Mouse (Mus musculus) lung, postnatal 10 days (tissue): Measurements from ENCODE around the gene Litaf.
"Not testable (repeated sequence)": the region's sequence is repeated elsewhere in the genome, so short reads cannot be mapped to it uniquely, and the experiment has no call there.

Experiments used
- DNase-seq: peaks from one replicate; pipeline ENCODE4 v3.0.0; 2021

The Litaf gene

DNA sequence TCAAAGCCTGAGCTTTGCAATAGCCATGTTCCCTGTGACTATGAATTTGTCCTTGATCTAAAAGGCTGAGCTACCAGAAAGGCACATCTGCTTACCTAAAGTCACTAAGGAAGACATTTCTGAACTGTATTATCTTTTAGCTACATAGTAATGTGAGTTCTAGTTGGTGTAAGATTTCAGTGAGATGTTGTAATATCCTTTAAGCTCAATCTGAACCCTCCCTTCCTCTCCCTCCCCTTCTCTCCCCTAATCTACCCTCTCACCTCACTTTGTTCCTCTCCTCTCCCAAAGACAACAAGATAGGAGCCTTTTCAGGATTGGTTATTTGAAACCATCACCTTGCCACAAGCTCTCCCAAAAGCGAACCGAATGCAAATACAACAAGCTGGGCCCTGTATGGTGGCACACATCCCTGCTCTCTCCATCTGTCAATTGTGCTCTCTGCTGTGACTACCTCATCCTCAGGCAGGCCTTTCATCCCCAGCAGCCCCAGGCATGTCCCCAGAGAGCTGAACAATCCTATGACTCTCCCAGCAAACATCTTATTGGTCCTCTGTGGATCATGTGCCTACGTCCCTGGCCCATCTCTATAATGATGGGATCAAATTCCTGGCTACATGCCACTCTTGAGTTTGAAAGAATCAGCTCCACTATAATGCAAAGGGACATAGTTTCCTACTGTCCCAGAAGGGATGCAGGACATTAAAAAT, 44.4 kb downstream of the Litaf start:
- DNase-seq: no peak

DNA sequence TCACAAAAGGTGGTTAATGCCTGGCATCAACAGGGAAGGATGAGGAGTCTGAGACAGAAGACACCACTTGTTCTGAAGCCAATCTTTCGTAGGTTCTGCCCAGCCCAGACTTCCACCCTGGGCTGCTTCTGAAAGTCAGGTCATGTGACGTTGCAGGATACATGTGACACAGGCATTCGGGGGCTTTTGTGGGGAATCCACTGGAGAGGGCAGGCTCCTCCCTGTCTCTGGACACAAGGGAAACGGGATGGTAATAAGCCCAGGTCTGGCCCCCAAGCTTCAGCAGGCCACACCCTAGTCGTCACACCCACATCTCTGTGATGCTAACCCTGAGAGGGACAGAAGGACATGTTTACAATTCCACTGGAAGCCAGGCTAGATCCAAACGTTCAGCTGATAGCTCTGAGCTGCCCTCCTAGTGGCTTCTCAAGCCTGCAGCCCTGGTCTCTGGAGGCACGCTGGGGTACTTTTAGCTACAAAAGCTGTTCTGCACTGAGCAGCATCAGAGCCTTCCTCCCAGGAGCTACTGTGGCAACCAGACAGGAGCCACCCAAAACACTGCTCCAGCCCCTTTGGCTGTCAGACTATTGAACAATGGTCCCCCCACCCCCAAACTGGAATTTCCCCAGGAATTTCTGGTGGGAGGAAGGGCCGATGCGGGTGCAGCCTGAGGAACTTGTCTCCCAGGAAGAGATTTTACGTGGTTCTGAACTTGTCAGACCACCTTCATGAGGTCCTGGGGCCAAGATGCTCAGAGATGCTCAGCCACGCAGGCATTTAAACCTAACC, 48.0 kb downstream of the Litaf start:
- DNase-seq: peak; percentile 50

DNA sequence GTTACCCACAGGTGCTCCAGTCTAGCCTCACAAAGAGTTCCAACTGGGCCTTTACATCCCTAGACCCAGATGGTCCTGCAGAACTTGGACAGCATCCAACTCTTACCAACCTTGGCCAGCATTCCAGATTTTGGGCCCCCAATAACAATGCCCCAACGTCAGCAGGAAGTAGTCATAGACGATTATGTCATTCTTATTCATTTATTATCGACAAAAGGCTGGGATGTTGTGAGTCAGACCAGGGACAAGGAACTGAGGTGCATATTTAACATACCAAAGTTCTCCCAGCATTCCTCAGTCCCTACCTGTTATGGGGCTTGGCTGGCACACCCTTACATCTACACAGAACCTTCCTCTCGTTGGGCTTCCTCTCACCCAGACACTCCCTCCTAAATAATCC, 49.6 kb downstream of the Litaf start:
- peak; percentile 45 for DNase-seq

DNA sequence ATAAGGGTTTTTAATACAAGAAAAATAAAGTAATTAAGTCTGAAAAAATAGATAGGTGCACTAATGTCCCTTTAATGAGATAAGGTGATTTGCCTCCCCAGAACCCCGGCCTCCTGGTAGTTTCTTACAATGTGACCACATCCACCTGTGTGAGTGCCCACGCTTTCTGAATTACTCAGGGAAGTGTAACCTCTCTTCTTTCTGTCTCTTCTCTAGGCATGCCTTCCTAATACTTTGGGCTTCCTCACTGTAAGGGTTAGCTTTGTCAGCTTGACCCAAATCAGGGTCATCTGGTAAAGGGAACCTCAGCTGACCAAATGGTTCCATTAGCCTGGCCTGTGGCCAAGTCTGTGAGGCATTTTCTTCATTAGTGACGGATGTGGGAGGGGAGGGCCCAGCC, 51.5 kb downstream of the Litaf start:
- no peak for DNase-seq

DNA sequence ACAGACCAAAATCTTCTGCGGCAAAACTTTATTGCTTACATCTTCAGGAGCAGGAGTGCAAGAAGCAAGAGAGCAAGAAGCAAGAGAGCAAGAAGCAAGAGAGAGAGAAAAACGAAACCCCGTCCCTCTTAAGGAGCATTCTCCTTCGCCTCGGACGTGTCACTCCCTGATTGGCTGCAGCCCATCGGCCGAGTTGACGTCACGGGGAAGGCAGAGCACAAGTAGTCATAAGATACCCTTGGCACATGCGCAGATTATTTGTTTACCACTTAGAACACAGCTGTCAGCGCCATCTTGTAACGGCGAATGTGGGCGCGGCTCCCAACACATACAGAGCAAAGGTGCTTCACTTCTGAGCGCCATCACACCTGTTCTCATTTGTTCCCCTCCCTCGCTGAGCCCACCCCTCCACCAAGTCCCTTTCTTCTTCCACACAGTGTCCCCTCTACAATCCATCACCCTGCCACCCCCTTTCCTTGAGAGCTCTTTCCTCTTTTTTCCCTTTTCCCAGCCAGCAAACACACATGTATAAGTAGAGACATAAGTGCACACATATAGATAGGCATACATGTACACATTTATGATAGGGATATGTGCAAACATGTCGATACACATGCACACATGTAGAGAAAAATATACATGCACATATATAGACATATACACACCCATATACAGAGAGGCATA, 52.4 kb downstream of the Litaf start:
- DNase-seq: not testable (repeated sequence)

DNA sequence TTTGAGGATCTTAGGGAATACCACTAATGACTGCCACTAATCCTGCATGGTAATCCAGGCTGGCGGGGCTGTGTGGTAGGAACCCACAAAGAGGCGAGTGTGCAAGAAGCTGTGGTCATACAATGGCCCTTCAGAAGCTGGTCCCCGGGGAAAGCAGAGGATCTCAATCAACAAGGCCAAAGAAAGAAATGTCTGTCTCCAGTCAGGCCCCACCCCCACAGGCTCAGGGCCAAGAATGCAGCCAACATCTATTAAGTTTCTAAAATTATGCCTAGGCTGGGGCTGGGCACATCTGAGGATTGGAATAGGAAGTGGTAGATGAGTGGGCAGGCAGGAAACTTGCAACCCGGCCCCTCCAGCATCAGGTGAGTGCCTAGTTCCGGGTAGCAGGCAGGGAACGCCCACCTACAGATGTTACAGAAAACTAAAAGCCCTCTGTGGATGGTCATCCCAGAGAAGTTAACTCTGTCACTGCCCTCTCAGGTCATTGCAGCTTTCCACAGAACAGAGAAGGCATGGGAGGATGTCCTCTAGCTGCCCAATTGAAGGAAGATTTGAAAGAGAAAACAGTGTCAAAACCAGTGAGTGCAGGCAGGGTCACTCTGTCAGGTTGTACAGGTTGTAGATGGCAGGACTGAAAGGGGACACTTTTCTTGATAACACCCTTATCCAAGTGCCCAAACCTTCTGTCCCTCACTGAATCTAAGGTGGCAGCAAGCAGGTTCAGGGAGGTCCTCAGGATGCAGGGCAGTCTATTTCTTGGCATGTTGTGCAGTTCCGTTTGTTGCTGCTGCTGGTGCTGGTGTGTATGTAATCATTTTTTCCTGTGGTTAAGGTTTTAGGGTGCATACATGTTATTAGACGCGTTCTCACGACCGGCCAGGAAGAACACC, 53.1 kb downstream of the Litaf start:
- DNase-seq: peak; percentile 88

DNA sequence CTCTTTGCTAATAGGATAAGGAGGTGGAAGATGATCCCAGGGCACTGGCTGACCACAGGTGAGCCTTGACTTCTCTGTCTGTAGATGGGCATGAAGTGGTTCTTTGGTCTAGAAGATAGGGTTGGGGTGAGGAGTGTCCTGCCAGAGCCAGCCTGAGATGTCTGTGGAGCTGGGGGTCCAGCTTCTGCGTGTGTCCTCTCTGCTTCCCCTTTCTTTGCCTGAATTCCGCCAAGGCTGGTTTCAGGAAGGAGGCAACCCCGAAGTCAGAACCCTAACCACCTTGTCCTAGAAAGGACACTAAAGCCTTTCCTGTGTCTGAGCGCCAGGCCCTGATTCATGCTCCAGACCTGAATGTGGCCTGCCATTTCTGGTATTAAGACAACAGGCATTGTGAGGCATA, 54.0 kb downstream of the Litaf start:
- no peak for DNase-seq

DNA sequence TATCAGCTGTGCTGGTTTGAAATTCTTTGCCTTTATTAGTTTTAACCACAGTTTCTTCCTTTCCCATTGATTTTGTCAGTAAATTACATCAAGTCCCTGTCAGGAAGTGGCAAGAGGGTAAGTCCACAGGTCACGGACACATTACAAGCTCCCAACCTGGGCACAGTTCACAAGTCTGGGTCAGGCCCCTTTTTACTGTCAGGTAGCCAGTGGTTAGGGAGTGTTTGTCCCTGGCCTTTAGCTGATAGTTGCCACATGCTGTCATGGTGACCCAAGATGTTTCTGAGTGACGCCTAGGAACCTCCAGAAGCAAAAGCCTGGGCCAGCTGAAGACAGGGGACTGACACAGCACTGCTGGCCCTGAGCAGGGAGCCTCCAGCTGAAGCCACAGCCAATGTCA, 54.8 kb downstream of the Litaf start:
- no peak for DNase-seq

DNA sequence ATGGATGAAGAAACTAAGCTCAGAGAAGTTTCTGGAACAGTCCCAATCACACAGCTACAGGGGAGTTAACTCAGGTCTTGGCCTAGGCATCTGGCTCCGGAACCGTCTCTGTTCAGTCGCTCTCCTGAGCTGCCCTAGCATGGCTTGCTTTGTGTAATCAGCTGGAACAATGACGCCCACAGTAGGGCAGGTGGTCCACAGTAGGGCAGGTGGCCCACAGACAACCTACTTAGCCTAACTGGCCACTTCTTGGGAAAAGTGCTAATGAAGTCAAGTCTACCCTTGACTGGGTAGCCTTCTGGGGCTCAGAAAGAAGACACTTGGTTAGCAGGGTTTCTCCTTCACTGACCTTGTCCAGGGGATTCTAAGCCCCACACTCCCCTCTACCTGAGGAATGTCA, 55.7 kb downstream of the Litaf start:
- no peak for DNase-seq

DNA sequence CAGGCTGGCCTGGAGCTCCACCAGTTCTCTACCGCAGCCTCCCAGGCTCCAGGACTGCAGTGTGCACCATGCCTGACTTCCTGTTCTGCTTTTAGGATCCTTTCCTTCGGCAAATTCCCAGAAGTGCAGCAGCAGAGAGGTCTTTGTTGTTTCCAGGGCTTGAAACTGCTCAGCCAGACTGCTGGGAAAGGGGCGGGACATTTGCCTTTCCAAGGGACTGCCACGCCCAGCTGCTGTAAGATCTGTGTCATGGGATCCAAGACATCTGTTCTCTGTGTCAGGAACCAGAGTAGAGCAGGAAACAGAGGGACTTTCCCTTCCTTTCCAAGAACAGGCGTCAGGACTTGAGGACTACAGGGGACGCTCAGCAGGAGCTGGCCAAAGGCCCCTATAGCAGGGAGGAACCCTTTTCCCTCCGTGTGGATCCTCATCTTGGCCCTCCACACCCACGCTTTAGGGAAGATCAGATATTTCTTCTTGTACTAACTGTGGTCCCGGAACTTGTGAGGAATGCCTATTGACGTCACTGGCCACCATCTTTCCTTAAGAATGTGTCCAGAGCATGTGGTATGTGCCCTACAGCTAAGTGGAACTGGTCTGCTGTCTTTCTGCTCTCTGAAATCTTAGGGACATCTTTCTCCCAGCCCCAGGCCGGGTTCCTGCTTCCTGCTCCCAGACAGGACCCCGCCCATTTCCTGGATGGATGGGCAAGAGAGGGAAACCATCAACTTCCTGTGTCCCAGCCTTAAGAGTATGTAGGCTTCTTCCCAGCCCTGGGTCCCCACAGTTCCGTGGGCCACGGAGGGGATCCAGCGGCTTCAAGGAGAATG, 57.6 kb downstream of the Litaf start:
- peak; percentile 97 for DNase-seq

DNA sequence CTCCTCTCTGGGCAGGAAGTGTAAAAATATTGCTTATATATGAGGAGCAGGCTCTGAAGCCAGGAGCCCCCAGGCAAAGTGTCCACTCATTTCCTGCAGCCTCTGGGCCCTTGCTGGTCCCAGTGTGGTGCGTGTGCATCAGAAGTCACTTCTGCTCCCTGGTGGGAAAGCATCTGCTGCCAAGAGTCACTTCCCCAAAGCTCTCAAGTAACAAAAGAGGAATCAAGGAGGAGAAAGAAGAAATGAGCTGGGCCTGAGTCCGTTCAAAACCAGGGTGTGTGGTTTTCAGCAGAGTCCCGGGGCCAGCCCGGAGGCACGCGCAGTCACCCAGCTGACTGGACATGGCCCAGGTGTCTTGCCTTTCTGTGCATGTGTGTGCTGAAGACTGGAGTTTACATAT, 59.9 kb downstream of the Litaf start:
- peak; percentile 47 for DNase-seq

DNA sequence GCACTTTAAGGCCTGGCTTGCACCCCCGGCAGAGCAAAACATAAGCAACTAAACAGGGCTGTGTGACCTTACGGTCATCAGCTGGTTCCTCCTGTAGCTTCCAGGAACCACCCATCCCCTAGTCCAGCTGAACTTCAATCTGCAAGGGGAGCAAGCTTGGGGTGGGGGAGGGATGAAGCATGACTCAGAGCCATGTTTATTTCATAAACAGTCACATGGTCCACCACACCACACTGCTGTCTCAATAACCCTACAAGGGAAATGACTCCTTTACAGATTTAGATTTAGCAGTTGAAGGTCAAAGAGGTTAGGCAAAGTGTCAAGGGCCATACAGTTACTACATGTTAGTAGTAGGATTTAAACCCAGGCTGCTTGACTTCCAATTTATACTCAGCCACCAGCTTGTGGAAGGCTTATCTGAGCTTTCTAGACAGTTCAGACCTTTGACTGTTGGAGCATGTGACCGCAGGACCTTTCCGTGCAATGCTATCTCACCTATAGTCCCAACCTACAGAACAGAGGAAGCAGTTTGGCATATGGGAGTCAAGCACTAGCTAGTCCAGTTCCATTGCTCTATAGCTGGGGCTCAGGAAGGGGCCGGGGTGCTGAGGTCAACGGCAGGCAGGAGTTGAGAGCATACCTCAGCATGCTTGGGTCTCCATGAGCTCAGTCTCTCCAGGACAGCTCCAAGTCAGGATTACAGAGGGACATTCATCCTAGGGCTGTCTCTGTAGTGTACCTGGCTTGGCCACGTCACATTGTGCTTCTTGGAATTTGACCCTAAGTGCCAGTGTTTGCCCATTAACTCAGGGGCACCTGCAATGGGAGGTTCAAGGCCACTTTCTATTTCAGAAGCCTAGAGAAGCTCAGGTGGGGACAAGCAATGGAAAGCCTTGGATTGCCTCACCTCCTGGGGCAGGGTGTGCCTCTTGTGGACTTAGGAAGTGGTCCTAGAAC, 64.0 kb downstream of the Litaf start:
- peak; percentile 65 for DNase-seq

DNA sequence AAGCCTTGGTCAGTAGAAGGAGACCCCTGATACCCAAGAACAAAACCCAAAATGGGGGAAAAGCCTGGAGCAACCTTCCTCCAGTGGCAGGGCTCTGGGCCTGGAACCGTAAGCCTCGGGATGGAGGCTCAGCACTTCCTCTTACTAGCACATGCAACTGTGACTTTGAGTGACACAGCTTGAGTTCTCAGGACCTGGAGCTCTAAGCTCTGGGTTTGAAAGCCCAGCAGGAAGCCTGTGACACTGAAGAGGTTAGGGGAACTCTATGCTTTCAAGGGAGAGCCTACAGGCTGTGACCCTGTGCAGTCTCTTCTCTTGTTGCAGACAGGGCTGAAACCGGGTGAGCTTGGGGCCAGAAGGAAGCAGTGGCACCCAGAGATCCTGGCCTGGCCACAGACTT, 66.1 kb downstream of the Litaf start:
- DNase-seq: no peak

DNA sequence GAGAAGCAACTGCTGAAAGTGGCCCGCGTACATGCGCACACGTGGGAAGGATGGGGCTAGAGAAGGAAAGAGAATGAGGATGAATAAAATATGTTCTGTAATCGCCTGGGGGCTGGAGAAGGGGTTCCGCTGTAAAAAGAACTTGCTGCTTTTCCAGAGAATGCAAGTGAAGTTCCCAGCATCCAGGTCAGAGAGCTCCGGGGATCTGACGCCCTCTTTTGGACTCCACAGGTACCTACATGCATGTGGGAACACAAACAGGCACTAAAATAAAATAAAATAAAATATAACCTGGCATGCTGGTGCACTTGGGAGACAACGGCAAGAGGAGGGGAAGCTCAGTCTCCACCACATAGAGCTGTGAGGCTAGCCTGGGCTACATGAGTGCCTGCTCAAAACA, 67.7 kb downstream of the Litaf start:
- no peak for DNase-seq

DNA sequence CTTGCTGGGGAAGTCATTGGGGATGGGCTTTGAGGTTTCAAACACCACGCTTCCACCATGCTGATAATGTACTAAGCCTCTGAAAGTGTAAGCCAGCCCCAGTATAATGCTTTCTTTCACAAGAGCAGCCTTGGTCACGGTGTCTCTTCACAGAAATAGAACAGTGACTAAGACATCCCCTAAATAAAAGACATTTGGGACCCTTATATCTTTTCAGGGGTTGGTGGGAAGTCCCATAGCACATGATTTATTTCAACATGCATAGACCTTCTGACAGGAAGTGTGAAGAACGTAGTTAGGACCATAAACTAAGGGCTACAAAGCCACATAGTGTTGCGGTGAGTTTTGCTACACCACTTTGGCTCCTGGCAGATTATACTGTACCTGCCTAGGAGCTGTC, 69.4 kb downstream of the Litaf start:
- no peak for DNase-seq

DNA sequence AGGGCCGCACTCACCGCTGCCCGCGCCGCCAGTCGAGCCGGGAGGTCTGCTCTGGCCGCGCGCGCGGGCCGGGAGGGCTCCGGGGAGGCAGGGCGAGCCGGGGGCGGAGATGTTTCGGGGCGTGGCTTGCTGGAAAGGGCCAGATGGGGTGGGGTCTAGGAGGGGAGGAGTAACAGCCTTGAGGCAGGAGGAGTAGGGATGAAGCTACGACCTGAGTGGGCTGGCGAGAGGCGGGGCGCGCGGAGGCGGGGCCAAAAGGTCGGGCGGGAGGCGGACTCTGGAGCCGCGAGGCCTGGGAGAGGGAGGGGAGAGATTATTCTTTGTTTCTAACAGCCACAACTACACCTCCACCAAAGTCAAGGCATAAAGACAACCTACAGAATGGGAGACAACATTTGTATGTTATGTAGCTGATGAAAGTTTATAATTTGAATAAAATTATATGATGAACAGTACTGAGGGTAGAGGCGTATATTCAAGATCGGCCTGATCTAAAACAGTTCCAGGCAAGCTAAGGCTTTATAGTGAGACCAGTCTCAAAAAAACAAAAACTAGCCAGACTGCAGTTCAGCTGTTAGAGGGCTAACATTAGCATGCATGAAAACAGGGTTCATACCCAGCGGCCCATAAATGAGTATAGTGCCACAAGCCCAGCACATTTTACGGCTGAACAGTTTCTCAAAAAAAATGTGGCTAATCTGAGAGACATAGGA, 72.8 kb downstream of the Litaf start:
- peak; percentile 98 for DNase-seq

DNA sequence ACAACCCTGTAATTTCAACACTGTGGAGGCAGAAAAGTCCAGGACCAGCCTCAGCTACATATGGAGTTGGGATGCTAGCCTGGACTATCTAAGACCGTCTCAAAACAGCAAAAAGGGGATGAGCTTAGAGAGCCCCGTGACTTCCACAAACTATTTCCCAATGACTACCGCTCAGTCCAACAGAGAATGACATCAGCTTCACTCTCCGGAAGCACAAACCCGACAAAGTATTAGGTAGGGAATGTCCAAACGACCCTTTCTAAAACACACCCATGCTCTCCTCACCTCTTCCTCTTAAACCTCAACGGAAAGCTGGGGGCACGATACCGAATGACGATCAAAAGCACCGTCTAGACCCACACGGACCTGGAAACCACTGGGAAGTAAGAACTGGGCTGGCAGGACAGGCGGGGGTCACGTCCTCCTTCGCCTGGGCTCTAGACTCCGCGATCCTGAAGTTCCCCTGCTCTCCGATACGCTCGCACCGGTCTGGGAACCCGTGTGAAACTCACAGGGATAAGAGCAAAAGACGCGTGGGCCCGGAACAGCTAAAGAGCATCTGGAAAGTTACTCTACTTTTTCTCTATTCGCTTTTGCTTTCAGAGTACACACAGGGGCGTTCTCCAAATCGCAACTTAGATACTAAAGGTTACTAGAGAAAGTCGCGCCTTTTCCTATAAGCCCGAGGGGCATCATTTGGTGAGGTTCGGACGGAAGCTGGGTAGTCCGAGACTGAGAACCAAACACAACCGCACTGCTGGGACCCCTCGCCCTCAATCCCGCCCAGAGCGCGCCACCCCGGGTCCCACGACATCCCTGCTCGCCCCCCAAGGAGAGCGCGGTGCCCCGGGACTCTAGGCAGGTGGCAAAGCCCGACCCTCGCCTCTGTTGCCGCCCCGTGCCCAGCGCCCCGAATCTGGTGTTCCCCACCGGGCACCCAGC, 73.6 kb downstream of the Litaf start:
- peak; percentile 64 for DNase-seq

DNA sequence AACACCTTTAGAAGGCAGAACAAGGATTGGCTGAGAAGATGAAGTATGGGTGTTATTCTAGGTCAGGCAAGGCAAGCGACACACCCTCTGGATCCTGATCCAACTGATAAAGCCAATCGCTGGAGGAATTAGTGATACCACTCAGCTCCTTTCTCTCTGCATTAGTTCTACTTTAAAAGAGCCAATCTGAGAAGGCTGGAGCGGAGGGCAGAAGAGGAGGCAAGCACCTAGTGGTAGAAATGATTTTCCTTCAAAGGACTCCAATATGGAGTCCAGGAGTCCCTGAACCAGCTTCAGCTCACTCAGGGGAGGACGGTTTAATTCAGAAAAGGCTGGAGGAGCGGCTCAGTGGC, 74.2 kb downstream of the Litaf start:
- no peak for DNase-seq

DNA sequence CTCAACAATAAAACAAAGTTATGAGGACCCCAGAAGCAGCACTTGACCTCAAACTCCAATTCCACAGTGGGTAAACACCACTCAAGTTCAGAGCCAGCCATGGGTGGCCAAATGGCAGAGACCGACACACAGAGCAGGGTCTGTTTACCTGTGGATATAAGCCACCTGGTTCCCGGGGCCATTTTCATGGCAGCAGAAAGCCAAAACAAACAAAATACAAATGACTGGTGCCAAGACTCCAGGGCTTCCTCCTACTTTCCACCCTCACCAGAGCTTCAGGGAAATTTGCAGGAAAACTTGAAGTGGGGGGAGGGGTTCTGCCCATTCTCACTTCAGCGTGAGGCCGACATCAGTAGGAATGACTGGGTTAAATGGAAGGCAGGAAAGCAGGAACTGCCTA, 75.2 kb downstream of the Litaf start:
- no peak for DNase-seq
